Mouse (Mus musculus) myocyte (in vitro differentiated cells): ENCODE measurements around the gene Pou4f1. TPM values are rescaled to one million over a fixed set of nuclear protein-coding genes. Genes with fewer than 3 reads are reported as not detected.

ENCODE experiments used
- H3K27me3 ChIP-seq: one replicate; pipeline ENCODE4 v1.6.1; 2011; ENCODE audit not compliant: control insufficient read depth, insufficient read depth, insufficient read length
- H3K36me3 ChIP-seq: one replicate; pipeline ENCODE4 v1.6.1; 2011; ENCODE audit not compliant: control insufficient read depth, insufficient read depth
- H3K4me2 ChIP-seq: one replicate; pipeline ENCODE4 v1.6.1; 2011; ENCODE audit warnings: low read depth, control low read depth
- H3K4me3 ChIP-seq: one replicate; pipeline ENCODE4 v1.5.1; 2011; ENCODE audit warnings: mild to moderate bottlenecking, control low read depth, moderate library complexity
- H3K79me2 ChIP-seq: one replicate; pipeline ENCODE4 v1.6.1; 2011; ENCODE audit not compliant: control insufficient read depth, insufficient read depth
- H3ac ChIP-seq: one replicate; pipeline ENCODE4 v1.6.1; 2011; ENCODE audit not compliant: control insufficient read depth, insufficient read length
- CEBPB ChIP-seq: IDR thresholded peaks from 2 replicates; pipeline ENCODE4 v1.6.1; 2011; ENCODE audit warnings: mild to moderate bottlenecking, moderate library complexity; ENCODE audit not compliant: poor library complexity, insufficient read depth, severe bottlenecking
- E2F4 ChIP-seq: IDR thresholded peaks from one replicate; pipeline ENCODE4 v1.6.1; 2011; ENCODE audit warnings: mild to moderate bottlenecking, control low read depth, moderate library complexity; ENCODE audit not compliant: insufficient read depth
- MAX ChIP-seq: IDR thresholded peaks from one replicate; pipeline ENCODE4 v1.6.1; 2011; ENCODE audit warnings: low read depth, mild to moderate bottlenecking, control low read depth
- MYOD1 ChIP-seq, 3 experiments: IDR thresholded peaks; one replicate each; pipeline ENCODE4 v1.6.1; 2011; ENCODE audit warnings: control low read depth in 2 of 3, low read depth in 2 of 3, mild to moderate bottlenecking in 2 of 3, moderate library complexity in 1 of 3; ENCODE audit not compliant: insufficient read length in 2 of 3, control insufficient read depth in 1 of 3
- MYOG ChIP-seq, 3 experiments: IDR thresholded peaks; one replicate each; pipeline ENCODE4 v1.6.1; 2011; ENCODE audit warnings: control low read depth in 2 of 3, low read depth in 2 of 3, mild to moderate bottlenecking in 2 of 3; ENCODE audit not compliant: insufficient read length in 2 of 3, control insufficient read depth in 1 of 3, insufficient read depth in 1 of 3
- POLR2A ChIP-seq: IDR thresholded peaks from one replicate; pipeline ENCODE4 v1.6.1; 2011; ENCODE audit warnings: low read depth, mild to moderate bottlenecking, control low read depth, moderate library complexity; ENCODE audit not compliant: insufficient read length
- POLR2AphosphoS2 ChIP-seq: IDR thresholded peaks from one replicate; pipeline ENCODE4 v1.6.1; 2011; ENCODE audit warnings: low read depth, control low read depth; ENCODE audit not compliant: insufficient read length
- REST ChIP-seq: IDR thresholded peaks from one replicate; pipeline ENCODE4 v1.6.1; 2011; ENCODE audit warnings: mild to moderate bottlenecking, control low read depth, moderate library complexity; ENCODE audit not compliant: insufficient read depth, insufficient read length
- SRF ChIP-seq: IDR thresholded peaks from one replicate; pipeline ENCODE4 v1.6.1; 2011; ENCODE audit warnings: low read depth; ENCODE audit not compliant: control insufficient read depth, insufficient read length
- TCF12 ChIP-seq: IDR thresholded peaks from one replicate; pipeline ENCODE4 v1.6.1; 2011; ENCODE audit warnings: mild to moderate bottlenecking, control low read depth; ENCODE audit not compliant: poor library complexity, insufficient read depth, severe bottlenecking
- TCF3 ChIP-seq: IDR thresholded peaks from one replicate; pipeline ENCODE4 v1.6.1; 2011; ENCODE audit warnings: low read depth, control low read depth; ENCODE audit not compliant: insufficient read length
- USF1 ChIP-seq: IDR thresholded peaks from one replicate; pipeline ENCODE4 v1.6.1; 2011; ENCODE audit warnings: low read depth, mild to moderate bottlenecking, control low read depth, moderate library complexity
- polyA plus RNA-seq: library from polyadenylated mRNA; unstranded; fragments of >200 nt; fragmentation: generic; extraction: Trizol; gene quantifications from one replicate; pipeline ENCODE4 v1.2.1, GENCODE M21; 2012; ENCODE audit warnings: missing spikeins

The Pou4f1 gene
- polyA plus RNA-seq, 1 experiment: 0.83 TPM

DNA sequence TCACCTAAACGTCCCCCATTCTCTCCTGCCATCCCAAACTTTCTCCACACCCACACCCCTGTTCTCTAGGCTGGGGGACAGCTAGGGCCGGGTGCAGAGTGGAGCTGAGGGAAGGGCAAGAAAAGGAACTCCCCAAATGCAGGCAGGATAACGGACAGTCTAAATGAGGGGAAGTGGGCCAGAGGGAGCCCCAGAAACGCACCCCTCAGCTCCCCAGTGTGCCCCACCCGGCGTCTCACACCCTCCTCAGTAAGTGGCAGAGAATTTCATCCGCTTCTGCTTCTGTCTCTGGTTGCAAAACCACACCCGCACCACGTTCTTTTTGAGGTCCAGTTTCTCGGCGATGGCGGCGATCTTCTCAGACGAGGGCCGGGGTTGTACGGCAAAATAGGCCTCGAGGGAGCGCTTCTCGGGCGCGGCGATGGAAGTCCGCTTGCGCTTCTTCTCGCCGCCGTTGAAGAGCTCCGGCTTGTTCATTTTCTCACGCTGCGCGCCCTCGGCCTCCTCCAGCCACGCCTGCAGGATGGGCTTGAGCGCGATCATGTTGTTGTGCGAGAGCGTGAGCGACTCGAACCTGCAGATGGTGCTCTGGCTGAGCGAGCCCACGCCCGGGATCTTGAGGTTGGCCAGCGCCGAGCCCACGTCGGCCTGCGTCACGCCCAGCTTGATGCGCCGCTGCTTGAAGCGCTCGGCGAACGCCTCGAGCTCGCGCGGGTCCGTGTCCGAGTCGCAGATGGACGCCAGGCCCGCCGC is 2.1 kb downstream of the Pou4f1 start:
- Histone ChIP-seq H3K4me3 (no peak overlapping the region), H3K36me3 (no peaks in the 10 kb centered on the region), H3K79me2 (no peaks in the 10 kb centered on the region), H3ac (no peak overlapping the region), H3K27me3 (peaks cover 29% of the 10 kb centered on the region), H3K4me2 (no peak overlapping the region)
- no peak for TF ChIP-seq MYOD1 (IDR thresholded peaks at IDR 0.05; ENCODE audit: control insufficient read depth in 1 of 3, insufficient read length in 2 of 3, low read depth in 2 of 3)
- no peak for TF ChIP-seq SRF
- TF ChIP-seq REST: no peak
- TF ChIP-seq MYOG (IDR thresholded peaks at IDR 0.05; ENCODE audit: control insufficient read depth in 1 of 3, insufficient read depth in 1 of 3, insufficient read length in 2 of 3, low read depth in 2 of 3): no peak
- TF ChIP-seq MAX: no peak
- no peak for TF ChIP-seq TCF3
- no peak for TF ChIP-seq CEBPB
- no peak for TF ChIP-seq E2F4
- no peak for TF ChIP-seq POLR2A
- TF ChIP-seq USF1: no peak
- no peak for TF ChIP-seq TCF12

- Histone ChIP-seq H3ac (no peak overlapping the region), H3K4me3 (no peak overlapping the region), H3K27me3 (peaks cover 35% of the 10 kb centered on the region), H3K36me3 (no peaks in the 10 kb centered on the region), H3K4me2 (no peak overlapping the region), H3K79me2 (no peaks in the 10 kb centered on the region)
- no peak for TF ChIP-seq MAX
Measured at GRCm38 (mm10) chr14:104464841-104465240, 3.0 kb downstream of the Pou4f1 start.

- Histone ChIP-seq H3K4me3 (no peak overlapping the region), H3K36me3 (no peaks in the 10 kb centered on the region), H3K27me3 (peaks cover 39% of the 10 kb centered on the region), H3K4me2 (no peak overlapping the region), H3K79me2 (no peaks in the 10 kb centered on the region), H3ac (no peak overlapping the region)
- TF ChIP-seq POLR2AphosphoS2: no peak
- no peak for TF ChIP-seq MAX
- no peak for TF ChIP-seq REST
- TF ChIP-seq USF1: no peak
- no peak for TF ChIP-seq E2F4
- TF ChIP-seq SRF: no peak
- TF ChIP-seq POLR2A: no peak
- no peak for TF ChIP-seq TCF3
- TF ChIP-seq CEBPB: no peak
- TF ChIP-seq TCF12: no peak
- no peak for TF ChIP-seq MYOG (IDR thresholded peaks at IDR 0.05; ENCODE audit: control insufficient read depth in 1 of 3, insufficient read depth in 1 of 3, insufficient read length in 2 of 3, low read depth in 2 of 3)
- TF ChIP-seq MYOD1 (IDR thresholded peaks at IDR 0.05; ENCODE audit: control insufficient read depth in 1 of 3, insufficient read length in 2 of 3, low read depth in 2 of 3): no peak
Measured at GRCm38 (mm10) chr14:104463631-104464250, 4.1 kb downstream of the Pou4f1 start.

GRCm38 (mm10) chr14:104461286-104462240 is 6.2 kb downstream of the Pou4f1 start:
- TF ChIP-seq TCF12 (no peak), REST (no peak), USF1 (no peak)
- H3K4me3 ChIP-seq: no peak overlapping the region

More at GRCm38 (mm10) chr14:104461286-104462240, 6.2 kb downstream of the Pou4f1 start:
- Histone ChIP-seq H3K27me3 (peaks cover 38% of the 10 kb centered on the region), H3K79me2 (no peaks in the 10 kb centered on the region), H3K36me3 (no peaks in the 10 kb centered on the region), H3ac (no peak overlapping the region), H3K4me2 (no peak overlapping the region)
